Mouse (Mus musculus): Measurements from ENCODE around the gene Fbxo27. TPM values are rescaled to one million over a fixed set of nuclear protein-coding genes. Genes with fewer than 3 reads are reported as not detected.

Fbxo27 gene
- polyA plus RNA-seq, 1 experiment from 2014 or later, result 4.3 TPM

DNA sequence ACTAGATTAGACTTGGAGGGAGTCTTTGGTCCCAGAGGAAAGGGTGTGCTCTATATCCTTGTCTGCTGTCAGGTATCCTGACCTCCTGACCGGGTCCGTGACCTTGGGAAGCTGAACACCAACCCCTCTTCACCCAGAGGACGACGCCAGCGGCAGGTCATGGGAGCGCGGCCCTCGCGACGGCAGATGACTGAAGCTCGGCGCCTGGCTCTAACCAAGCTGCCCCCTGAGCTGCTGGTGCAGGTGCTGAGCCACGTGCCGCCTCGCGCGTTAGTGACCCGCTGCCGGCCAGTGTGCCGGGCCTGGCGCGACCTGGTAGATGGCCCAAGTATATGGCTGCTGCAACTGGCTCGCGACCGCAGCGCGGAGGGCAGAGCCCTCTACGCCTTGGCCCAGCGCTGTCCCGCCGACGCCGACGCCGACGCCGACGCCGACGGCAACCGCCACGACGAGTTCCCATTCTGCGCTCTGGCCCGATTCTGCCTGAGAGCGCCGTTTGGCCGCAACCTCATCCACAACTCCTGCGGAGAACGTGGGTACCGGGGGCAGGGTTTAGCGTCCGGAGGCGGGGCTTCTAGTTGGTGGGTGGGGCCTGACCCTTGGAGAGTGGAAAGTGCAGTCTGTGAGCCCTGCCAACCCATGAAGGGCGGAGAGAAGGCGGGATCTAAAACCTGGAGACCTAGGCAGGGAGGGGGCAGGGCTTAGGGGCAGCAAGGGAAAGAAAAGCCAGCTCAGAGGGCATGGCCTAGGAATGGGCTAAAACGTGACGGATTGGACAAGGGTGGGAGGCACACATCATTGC is 39.9 kb downstream of the Fbxo27 start:
- Histone ChIP-seq H3K36me3 (peaks cover 14% of the 10 kb centered on the region; the same call in 1 of the 2 replicates), H3K27me3 (replicated peaks) (no peaks in the 10 kb centered on the region), H3K4me2 (peak overlapping the region; percentile 95), H3K4me1 (peaks cover 5% of the 10 kb centered on the region; the same call in 1 of the 2 replicates), H3K9me3 (no peaks in the 10 kb centered on the region), H3K4me3 (replicated peaks) (peak overlapping the region; percentile 49), H3K9ac (peak overlapping the region; percentile 19; the same call in 1 of the 2 replicates), H3K27ac (no peak overlapping the region)
- ATAC-seq (ENCODE audit: insufficient read depth, low FRiP score, low read depth), result peak; percentile 90
- 4% methylated on average over 58 of the region's 58 CpGs for WGBS

DNA sequence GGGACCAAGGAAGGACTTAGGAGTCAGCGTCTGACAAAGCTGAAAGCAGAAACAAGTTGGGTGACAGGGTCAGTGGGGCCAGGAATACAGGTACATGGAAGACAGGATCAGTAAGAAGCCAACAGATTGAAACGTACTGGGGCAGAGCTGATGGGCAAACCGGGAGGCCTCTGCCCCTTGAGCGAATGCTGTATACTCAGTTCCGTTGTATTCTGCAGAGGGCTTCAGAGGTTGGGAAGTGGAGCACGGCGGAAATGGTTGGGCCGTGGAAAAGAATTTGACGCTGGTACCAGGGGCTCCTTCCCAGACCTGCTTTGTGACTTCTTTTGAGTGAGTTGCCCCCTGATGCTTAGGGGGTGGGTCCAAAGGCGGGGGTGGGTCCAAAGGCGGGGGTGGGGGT is 40.6 kb downstream of the Fbxo27 start:
- H3K27me3 ChIP-seq (replicated peaks), result no peaks in the 10 kb centered on the region
- no peak overlapping the region for H3K9ac ChIP-seq
- H3K9me3 ChIP-seq, result no peaks in the 10 kb centered on the region
- peak overlapping the region; percentile 95 for H3K4me2 ChIP-seq
- peaks cover 5% of the 10 kb centered on the region; the same call in 1 of the 2 replicates for H3K4me1 ChIP-seq
- peaks cover 14% of the 10 kb centered on the region; the same call in 1 of the 2 replicates for H3K36me3 ChIP-seq
- H3K4me3 ChIP-seq (replicated peaks), result peak overlapping the region; percentile 49
- no peak overlapping the region for H3K27ac ChIP-seq
- WGBS, result 22% methylated on average over 11 of the region's 11 CpGs
- no peak for ATAC-seq (ENCODE audit: insufficient read depth, low FRiP score, low read depth)

DNA sequence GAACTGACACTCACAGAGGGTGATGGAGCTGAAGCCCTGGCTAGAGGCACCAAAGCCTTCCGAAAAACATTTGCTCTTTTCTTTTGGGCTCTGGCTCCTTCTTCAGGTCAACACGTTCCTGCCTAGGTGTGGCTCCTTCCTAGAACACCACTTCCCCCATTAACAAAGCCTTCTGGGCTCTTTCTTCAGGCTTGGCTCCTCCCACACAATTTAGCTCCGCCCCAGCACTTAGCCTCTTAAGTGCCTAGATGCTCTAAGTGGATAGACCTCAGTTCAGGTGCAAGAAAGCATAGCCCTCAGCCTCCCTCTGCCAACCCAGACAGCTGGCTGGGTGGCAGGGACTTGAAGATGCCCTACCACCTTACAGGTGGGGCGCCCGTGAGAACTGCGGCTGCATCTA is 43.1 kb downstream of the Fbxo27 start:
- H3K4me1 ChIP-seq, result peaks cover 9% of the 10 kb centered on the region
- H3K4me3 ChIP-seq (replicated peaks), result no peak overlapping the region
- 74% methylated on average over 6 of the region's 6 CpGs for WGBS
- no peak overlapping the region for H3K27ac ChIP-seq
- no peaks in the 10 kb centered on the region for H3K27me3 ChIP-seq (replicated peaks)
- peaks cover 23% of the 10 kb centered on the region; the same call in 1 of the 2 replicates for H3K36me3 ChIP-seq
- H3K9me3 ChIP-seq, result no peaks in the 10 kb centered on the region
- H3K9ac ChIP-seq, result no peak overlapping the region
- H3K4me2 ChIP-seq, result no peak overlapping the region
- ATAC-seq (ENCODE audit: insufficient read depth, low FRiP score, low read depth), result no peak

DNA sequence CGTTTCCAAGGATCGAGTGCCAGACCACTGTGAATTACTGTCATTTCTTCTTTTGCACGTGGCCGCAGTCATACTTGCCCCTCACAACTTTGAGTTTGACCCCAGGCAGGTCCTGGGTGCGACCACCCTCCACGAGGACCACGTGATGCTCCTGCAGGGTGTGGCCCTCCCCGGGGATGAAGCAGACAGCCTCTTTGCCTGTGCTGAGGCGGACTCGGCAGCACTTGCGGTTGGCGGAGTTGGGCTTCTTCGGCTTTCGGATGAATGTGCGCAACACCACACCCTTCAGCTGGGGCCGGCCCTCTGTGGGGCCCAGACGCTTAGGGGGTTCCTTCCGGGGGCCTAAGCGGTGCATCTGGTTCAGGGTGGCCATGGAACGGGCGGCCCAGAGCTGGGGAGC is 47.2 kb downstream of the Fbxo27 start:
- ATAC-seq (ENCODE audit: insufficient read depth, low FRiP score, low read depth), result no peak
- Histone ChIP-seq H3K4me3 (replicated peaks) (no peak overlapping the region), H3K9me3 (no peaks in the 10 kb centered on the region), H3K27ac (no peak overlapping the region), H3K9ac (no peak overlapping the region), H3K27me3 (replicated peaks) (no peaks in the 10 kb centered on the region), H3K4me2 (no peak overlapping the region), H3K36me3 (peaks cover 22% of the 10 kb centered on the region), H3K4me1 (peaks cover 15% of the 10 kb centered on the region; the same call in 1 of the 2 replicates)
- WGBS, result 92% methylated on average over 21 of the region's 21 CpGs

DNA sequence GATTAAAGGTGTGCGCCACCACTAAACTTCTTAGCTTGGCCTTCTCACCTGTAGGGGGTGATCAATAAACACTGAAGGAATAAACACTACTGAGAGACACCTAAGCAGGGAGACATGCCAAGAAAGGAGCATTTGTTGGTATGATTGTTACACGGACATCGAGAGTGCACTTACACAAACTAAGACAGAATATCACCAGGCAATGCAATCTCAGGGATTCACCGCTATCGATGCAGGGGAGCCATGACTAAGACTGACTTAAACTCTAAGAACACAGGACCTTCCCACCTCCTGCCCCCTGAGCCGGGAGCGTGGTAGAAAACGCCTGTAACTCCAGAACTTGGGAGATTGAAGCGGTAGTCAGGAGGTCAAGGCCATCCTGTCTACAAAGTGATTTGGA is 48.3 kb downstream of the Fbxo27 start:
- H3K4me3 ChIP-seq (replicated peaks), result peak overlapping the region; percentile 81
- WGBS, result 30% methylated on average over 9 of the region's 9 CpGs
- H3K4me1 ChIP-seq, result peaks cover 15% of the 10 kb centered on the region; the same call in 1 of the 2 replicates
- H3K4me2 ChIP-seq, result peak overlapping the region; percentile 65
- peaks cover 23% of the 10 kb centered on the region for H3K36me3 ChIP-seq
- peak overlapping the region; percentile 54 for H3K9ac ChIP-seq
- no peaks in the 10 kb centered on the region for H3K9me3 ChIP-seq
- peak overlapping the region; percentile 58; the same call in 1 of the 2 replicates for H3K27ac ChIP-seq
- no peak for ATAC-seq (ENCODE audit: insufficient read depth, low FRiP score, low read depth)
- no peaks in the 10 kb centered on the region for H3K27me3 ChIP-seq (replicated peaks)

DNA sequence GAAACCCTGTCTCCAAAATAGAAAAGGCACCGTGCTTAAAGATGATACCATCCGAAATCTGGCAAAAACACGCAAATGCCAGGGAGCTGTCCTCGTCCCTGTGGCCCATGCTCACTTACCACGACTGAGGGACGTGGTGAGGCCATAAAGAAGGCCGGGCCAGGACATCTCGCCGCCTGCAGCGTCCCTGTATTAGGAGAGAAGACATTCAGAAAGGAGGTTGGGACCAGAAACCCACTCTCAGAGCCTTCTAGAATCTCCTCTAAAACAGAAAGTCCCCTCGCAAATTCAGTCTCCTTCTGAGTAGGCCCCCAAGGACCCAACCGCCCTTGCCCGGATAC is 48.7 kb downstream of the Fbxo27 start:
- H3K4me1 ChIP-seq, result peaks cover 15% of the 10 kb centered on the region; the same call in 1 of the 2 replicates
- H3K27ac ChIP-seq, result peak overlapping the region; percentile 58
- peak overlapping the region; percentile 65 for H3K4me2 ChIP-seq
- peak overlapping the region; percentile 54 for H3K9ac ChIP-seq
- H3K4me3 ChIP-seq (replicated peaks), result peak overlapping the region; percentile 81
- H3K27me3 ChIP-seq (replicated peaks), result no peaks in the 10 kb centered on the region
- WGBS, result 2% methylated on average over 13 of the region's 13 CpGs
- H3K9me3 ChIP-seq, result no peaks in the 10 kb centered on the region
- peak; percentile 18; the same call in 1 of the 2 replicates for ATAC-seq (ENCODE audit: insufficient read depth, low FRiP score, low read depth)
- H3K36me3 ChIP-seq, result peaks cover 21% of the 10 kb centered on the region

DNA sequence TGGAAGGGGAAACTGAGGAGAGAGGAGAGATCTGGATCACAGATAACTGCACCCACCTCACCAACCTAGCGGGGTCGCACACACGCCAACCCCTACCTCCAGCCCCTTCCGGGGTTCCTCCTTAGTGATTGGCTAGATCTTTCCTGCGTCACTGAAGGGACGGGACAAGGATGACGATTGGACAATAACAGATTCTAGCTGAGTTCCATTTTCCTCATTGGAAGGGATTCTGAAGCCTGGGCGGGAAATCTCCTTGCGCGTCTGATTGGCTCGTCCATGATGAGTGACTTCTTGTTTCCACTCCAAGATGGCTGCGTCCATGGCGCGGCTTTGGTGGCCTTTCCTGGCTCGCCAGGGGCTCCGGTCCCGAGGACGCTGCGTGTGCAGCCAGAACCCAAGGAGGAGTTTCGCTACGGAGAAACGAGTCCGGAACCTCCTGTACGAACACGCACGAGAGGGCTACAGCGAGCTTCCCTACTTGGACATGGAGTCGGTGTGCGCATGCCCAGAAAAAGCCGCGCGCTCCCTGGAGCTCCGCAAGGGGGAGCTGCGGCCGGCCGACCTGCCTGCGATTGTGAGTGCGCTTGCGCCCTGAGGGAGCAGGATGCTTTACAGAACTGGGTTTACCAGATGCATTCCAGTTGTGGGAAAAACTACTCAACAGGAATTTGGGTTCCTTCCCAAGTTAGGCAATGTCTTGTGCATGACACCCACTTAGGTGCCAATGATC is 49.2 kb downstream of the Fbxo27 start, which contains the start of the genes Mrps12 and Sars2:
Mrps12 (minus strand) TSS at position 112 of the 730 bp plus-strand sequence.
Sars2 (plus strand) TSS at position 284 of the 730 bp plus-strand sequence.
- H3K9ac ChIP-seq, result peak within 1 kb of the TSS; percentile 76
- peaks cover 15% of the 10 kb centered on the region; the same call in 1 of the 2 replicates for H3K4me1 ChIP-seq
- peak within 1 kb of the TSS; percentile 81 for H3K4me3 ChIP-seq (replicated peaks)
- H3K27me3 ChIP-seq (replicated peaks), result no peaks in the 10 kb centered on the region
- peak; percentile 97 for ATAC-seq (ENCODE audit: insufficient read depth, low FRiP score, low read depth)
- under 1% methylated on average over 39 of the region's 39 CpGs for WGBS
- peaks cover 20% of the 10 kb centered on the region for H3K36me3 ChIP-seq
- H3K27ac ChIP-seq, result peak within 1 kb of the TSS; percentile 92
- H3K9me3 ChIP-seq, result no peaks in the 10 kb centered on the region
- H3K4me2 ChIP-seq, result peak within 1 kb of the TSS; percentile 65

Other genes starting within 250 kb of the Fbxo27 start
- 3.0 and 3.5 TPM in 2 replicates for gene Lrfn1, start 240.9 kb upstream of the Fbxo27 start, polyA plus RNA-seq (2015; fragmentation: Nextera tagmentation; extraction: Ambion mirVana)
- not detected in 2 replicates for gene Ifnl2, start 182.4 kb upstream of the Fbxo27 start, polyA plus RNA-seq (2015; fragmentation: Nextera tagmentation; extraction: Ambion mirVana)
- gene Ifnl3, start 170.0 kb upstream of the Fbxo27 start, polyA plus RNA-seq (2015; fragmentation: Nextera tagmentation; extraction: Ambion mirVana), result not detected in 2 replicates
- gene Sycn, start 152.0 kb upstream of the Fbxo27 start, polyA plus RNA-seq (2015; fragmentation: Nextera tagmentation; extraction: Ambion mirVana), result 103 and 114 TPM in 2 replicates
- 2.4 and 6.1 TPM in 2 replicates for gene Nccrp1, start 145.6 kb upstream of the Fbxo27 start, polyA plus RNA-seq (2015; fragmentation: Nextera tagmentation; extraction: Ambion mirVana)
- 18.5 and 22.1 TPM in 2 replicates for gene Samd4b, start 94.7 kb upstream of the Fbxo27 start, polyA plus RNA-seq (2015; fragmentation: Nextera tagmentation; extraction: Ambion mirVana)
- 50.2 and 56.0 TPM in 2 replicates for gene Pak4, start 94.7 kb upstream of the Fbxo27 start, polyA plus RNA-seq (2015; fragmentation: Nextera tagmentation; extraction: Ambion mirVana)
- gene Acp7, start 61.5 kb upstream of the Fbxo27 start, polyA plus RNA-seq (2015; fragmentation: Nextera tagmentation; extraction: Ambion mirVana), result 0.08 TPM in 1 of 2 replicates, not detected in the other
- 8.0 and 8.9 TPM in 2 replicates for gene Fbxo17, start 24.0 kb downstream of the Fbxo27 start, polyA plus RNA-seq (2015; fragmentation: Nextera tagmentation; extraction: Ambion mirVana)
- gene Mrps12, start 49.0 kb downstream of the Fbxo27 start, polyA plus RNA-seq (2015; fragmentation: Nextera tagmentation; extraction: Ambion mirVana), result 138 and 143 TPM in 2 replicates
- 20.8 and 26.2 TPM in 2 replicates for gene Sars2, start 49.1 kb downstream of the Fbxo27 start, polyA plus RNA-seq (2015; fragmentation: Nextera tagmentation; extraction: Ambion mirVana)
- gene Ccer2, start 63.3 kb downstream of the Fbxo27 start, polyA plus RNA-seq (2015; fragmentation: Nextera tagmentation; extraction: Ambion mirVana), result 0.19 TPM in 1 of 2 replicates, not detected in the other
- gene Sirt2, start 73.9 kb downstream of the Fbxo27 start, polyA plus RNA-seq (2015; fragmentation: Nextera tagmentation; extraction: Ambion mirVana), result 56.9 and 57.8 TPM in 2 replicates
- 38.7 and 40.1 TPM in 2 replicates for gene Nfkbib, start 74.7 kb downstream of the Fbxo27 start, polyA plus RNA-seq (2015; fragmentation: Nextera tagmentation; extraction: Ambion mirVana)
- gene Rinl, start 96.1 kb downstream of the Fbxo27 start, polyA plus RNA-seq (2015; fragmentation: Nextera tagmentation; extraction: Ambion mirVana), result 6.2 and 6.6 TPM in 2 replicates
- gene Hnrnpl, start 115.7 kb downstream of the Fbxo27 start, polyA plus RNA-seq (2015; fragmentation: Nextera tagmentation; extraction: Ambion mirVana), result 239 and 240 TPM in 2 replicates
- 175 and 195 TPM in 2 replicates for gene Ech1, start 132.4 kb downstream of the Fbxo27 start, polyA plus RNA-seq (2015; fragmentation: Nextera tagmentation; extraction: Ambion mirVana)
- gene Lgals4, start 141.0 kb downstream of the Fbxo27 start, polyA plus RNA-seq (2015; fragmentation: Nextera tagmentation; extraction: Ambion mirVana), result 340 and 467 TPM in 2 replicates
- gene Lgals7, start 171.0 kb downstream of the Fbxo27 start, polyA plus RNA-seq (2015; fragmentation: Nextera tagmentation; extraction: Ambion mirVana), result 2.2 TPM in 2 replicates
- gene Capn12, start 188.6 kb downstream of the Fbxo27 start, polyA plus RNA-seq (2015; fragmentation: Nextera tagmentation; extraction: Ambion mirVana), result 0.34 and 0.45 TPM in 2 replicates

Data from stomach, embryonic 15.5 days (tissue).